Mouse (Mus musculus): ENCODE measurements around the gene Zcchc24. TPM values are rescaled to one million over a fixed set of nuclear protein-coding genes. Genes with fewer than 3 reads are reported as not detected.

The Zcchc24 gene
- polyA plus RNA-seq, 1 experiment from 2014 or later, result 25.1 TPM

DNA sequence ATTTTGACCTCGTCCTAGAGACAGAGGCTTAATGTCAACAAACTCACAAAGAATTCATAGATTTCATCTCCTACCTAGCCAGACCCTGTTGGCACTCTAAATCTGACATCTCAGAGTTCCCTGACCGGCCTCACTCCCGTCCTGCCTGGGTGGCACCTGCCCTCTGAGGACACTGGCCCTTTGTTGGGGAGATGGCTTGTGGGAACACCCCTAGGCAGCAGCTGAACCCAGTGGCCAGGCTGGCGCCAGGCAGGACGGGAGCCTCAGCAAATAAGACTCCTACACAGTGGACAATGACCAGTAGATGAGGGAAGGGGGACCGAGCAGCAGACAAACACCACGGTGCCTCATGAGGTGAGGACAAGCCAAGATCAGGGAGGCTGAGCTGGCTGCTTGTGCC, 89.2 kb downstream of the Zcchc24 start:
- H3K9me3 ChIP-seq (replicated peaks), result no peaks in the 10 kb centered on the region
- H3K9ac ChIP-seq, result no peak overlapping the region
- ATAC-seq (ENCODE audit: low FRiP score), result no peak
- H3K36me3 ChIP-seq, result no peaks in the 10 kb centered on the region
- H3K4me1 ChIP-seq, result no peaks in the 10 kb centered on the region
- no peak overlapping the region for H3K4me3 ChIP-seq
- WGBS, result 70% methylated on average over 7 of the region's 7 CpGs
- no peak overlapping the region for H3K27ac ChIP-seq
- no peak overlapping the region for H3K4me2 ChIP-seq (replicated peaks)
- no peaks in the 10 kb centered on the region for H3K27me3 ChIP-seq

DNA sequence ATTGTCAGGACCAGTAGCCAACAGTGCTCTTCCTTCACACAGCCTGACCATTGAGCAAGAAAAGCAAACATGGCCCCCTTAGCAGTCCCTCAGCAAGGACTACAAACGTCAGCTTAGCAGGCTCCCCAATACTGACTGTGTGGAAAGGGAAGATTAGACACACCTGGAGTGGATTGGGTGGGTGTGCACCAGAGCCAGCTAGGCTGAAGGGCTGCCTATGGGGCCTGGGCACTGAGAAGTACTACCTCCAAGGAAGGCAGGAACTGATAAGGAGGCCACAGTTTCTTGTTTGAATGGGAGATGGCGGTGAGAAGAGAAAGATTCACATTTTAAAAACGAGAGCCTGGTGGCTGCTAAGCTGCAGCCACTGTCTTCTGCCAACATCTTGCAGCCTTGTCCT, 101.3 kb downstream of the Zcchc24 start:
- Histone ChIP-seq H3K36me3 (peaks cover 38% of the 10 kb centered on the region), H3K4me1 (peaks cover 14% of the 10 kb centered on the region), H3K27me3 (no peaks in the 10 kb centered on the region), H3K4me3 (no peak overlapping the region), H3K27ac (no peak overlapping the region), H3K4me2 (replicated peaks) (no peak overlapping the region), H3K9me3 (replicated peaks) (no peaks in the 10 kb centered on the region), H3K9ac (no peak overlapping the region)
- 85% methylated on average over 3 of the region's 3 CpGs for WGBS
- ATAC-seq (ENCODE audit: low FRiP score), result no peak

DNA sequence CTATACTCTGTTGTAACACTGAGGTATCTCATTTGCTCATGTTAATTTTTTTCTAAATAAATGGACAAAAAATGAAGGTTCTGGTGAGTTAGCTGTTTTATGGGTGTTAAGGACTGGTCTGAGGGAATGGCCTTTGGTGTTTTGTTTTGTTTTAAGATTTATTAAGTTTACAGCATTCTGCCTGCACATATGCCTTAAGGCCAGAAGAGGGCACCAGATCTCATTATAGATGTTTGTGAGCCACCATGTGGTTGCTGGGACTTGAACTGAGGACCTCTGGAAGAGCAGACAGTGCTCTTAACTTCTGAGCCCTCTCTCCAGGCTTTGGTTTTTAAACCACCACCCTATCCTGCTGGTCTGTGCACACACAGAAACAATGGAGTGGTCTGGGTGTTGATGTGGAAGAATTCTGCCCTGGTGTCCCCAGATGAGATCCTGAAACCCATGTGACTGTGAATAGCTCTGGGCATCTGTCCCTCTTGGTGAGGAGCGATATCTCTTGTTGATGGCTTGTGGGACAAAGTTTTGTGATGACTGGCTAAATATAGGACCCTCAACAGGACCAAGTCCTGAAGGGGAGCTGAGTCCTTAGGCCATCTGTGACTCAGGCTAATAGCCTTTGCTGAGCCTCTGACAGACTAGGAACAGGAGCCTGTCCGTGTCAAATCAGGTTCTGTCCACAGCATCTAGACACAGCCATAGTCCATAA, 102.0 kb downstream of the Zcchc24 start:
- H3K9me3 ChIP-seq (replicated peaks), result no peaks in the 10 kb centered on the region

DNA sequence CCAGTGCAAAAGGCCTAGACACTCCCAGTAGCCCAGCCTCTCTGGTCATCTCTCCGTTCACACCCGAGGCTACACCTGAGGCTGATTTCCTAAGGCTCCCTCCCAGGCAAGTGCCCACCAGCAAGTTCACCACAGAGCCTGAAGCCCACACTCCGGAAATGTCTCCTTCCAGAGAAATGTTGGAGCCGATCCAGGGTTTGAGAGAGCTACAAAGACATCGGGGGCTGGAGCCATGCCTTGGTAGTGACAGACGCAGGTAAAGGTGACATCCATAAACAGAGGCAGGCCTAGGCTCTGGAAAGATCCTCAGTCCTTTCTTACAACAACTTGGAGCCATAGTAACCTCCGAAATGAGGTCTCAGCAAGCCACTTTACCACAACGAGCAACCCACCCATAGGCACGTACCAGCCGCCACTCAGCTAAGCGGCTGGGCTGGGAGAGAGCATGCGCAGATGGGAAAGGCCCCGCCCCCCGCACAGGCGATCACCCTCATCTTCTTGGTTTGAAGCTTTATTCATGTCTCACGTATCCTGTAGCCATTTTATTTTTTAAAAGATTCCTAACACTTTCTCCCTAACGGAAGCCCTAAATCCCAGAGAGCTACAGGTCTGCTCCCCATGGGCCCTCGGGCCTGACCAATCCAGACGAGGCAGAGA, 103.4 kb downstream of the Zcchc24 start:
- H3K9ac ChIP-seq, result no peak overlapping the region
- no peaks in the 10 kb centered on the region for H3K9me3 ChIP-seq (replicated peaks)
- 75% methylated on average over 19 of the region's 19 CpGs for WGBS
- no peaks in the 10 kb centered on the region for H3K27me3 ChIP-seq
- no peak for ATAC-seq (ENCODE audit: low FRiP score)
- H3K4me3 ChIP-seq, result no peak overlapping the region
- H3K27ac ChIP-seq, result peak overlapping the region; percentile 36; the same call in 1 of the 2 replicates
- peaks cover 14% of the 10 kb centered on the region for H3K4me1 ChIP-seq
- H3K4me2 ChIP-seq (replicated peaks), result no peak overlapping the region
- peaks cover 59% of the 10 kb centered on the region for H3K36me3 ChIP-seq

More for the DNA sequence above, 102.0 kb downstream of the Zcchc24 start:
- Histone ChIP-seq H3K4me3 (no peak overlapping the region), H3K4me1 (peaks cover 14% of the 10 kb centered on the region), H3K9ac (no peak overlapping the region), H3K27ac (no peak overlapping the region), H3K4me2 (replicated peaks) (no peak overlapping the region), H3K27me3 (no peaks in the 10 kb centered on the region), H3K36me3 (peaks cover 46% of the 10 kb centered on the region)
- ATAC-seq (ENCODE audit: low FRiP score), result no peak
- 98% methylated on average over 2 of the region's 2 CpGs for WGBS

DNA sequence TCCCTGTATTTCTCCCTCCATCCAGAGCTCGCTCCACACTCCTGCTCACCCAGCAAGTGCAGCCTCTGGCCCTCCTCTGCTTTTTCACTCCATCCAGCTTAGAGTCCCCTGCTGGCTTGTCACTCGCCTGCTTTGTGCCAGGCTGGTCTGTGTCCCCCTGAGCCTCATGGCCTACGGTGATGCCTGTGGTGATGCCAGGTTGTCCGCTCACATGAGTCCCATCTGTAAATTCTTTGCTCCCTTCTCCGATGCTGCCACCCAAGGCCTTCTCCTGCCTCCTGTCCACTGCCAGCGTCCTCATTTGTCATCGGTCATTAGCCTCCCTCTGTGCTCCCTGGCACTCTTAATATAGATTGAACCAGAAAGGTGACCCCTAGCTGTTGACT, 104.5 kb downstream of the Zcchc24 start:
- H3K4me3 ChIP-seq, result no peak overlapping the region
- H3K27ac ChIP-seq, result peak overlapping the region; percentile 73
- no peak for ATAC-seq (ENCODE audit: low FRiP score)
- 46% methylated on average over 7 of the region's 7 CpGs for WGBS
- no peaks in the 10 kb centered on the region for H3K9me3 ChIP-seq (replicated peaks)
- H3K4me2 ChIP-seq (replicated peaks), result no peak overlapping the region
- H3K27me3 ChIP-seq, result no peaks in the 10 kb centered on the region
- H3K36me3 ChIP-seq, result peaks cover 71% of the 10 kb centered on the region
- peaks cover 14% of the 10 kb centered on the region for H3K4me1 ChIP-seq
- H3K9ac ChIP-seq, result no peak overlapping the region

DNA sequence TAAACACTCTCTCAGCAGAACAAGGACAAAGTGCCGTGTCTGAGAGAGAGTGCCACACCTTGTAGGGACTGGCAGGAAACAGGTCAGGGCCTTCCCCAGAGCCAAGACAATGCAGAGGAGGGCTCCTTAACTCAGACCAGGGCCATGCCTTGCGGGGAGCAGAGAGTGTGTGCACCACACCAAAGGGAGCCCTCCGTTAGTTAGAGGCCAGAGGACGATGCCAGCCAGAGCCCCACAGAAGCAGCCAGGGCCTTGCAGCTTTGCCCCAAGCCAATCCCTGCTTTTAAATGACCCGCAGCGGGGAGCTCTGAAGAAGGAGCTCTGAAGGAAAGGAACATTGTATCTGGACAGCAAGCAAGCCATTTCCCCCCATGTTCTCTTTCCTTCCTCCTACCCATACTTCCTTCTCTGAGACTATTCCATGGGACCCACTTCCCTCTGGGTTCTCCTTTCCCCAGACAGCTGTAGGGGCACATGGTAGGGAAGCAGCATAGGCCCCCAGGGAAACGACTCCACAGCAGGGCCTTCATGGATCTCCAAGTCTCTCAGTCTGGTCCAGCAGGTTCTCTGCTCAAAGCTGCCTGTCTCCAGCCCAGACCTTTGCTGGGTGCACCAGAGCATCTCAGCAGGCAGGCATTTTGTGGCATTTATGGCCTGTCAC, 105.1 kb downstream of the Zcchc24 start:
- H3K4me3 ChIP-seq, result no peak overlapping the region
- no peaks in the 10 kb centered on the region for H3K9me3 ChIP-seq (replicated peaks)
- no peak for ATAC-seq (ENCODE audit: low FRiP score)
- peaks cover 14% of the 10 kb centered on the region for H3K4me1 ChIP-seq
- no peaks in the 10 kb centered on the region for H3K27me3 ChIP-seq
- peaks cover 73% of the 10 kb centered on the region for H3K36me3 ChIP-seq
- H3K27ac ChIP-seq, result peak overlapping the region; percentile 73
- WGBS, result 79% methylated on average over 7 of the region's 7 CpGs
- no peak overlapping the region for H3K9ac ChIP-seq
- no peak overlapping the region for H3K4me2 ChIP-seq (replicated peaks)

Other genes starting within 250 kb of the Zcchc24 start
- gene Ppif, start 74.9 kb downstream of the Zcchc24 start, polyA plus RNA-seq (2016; fragmentation: Nextera tagmentation; extraction: Ambion mirVana), result 26.2 and 29.6 TPM in 2 replicates
- 6.2 and 6.9 TPM in 2 replicates for gene Anxa11, start 73.1 kb upstream of the Zcchc24 start, polyA plus RNA-seq (2016; fragmentation: Nextera tagmentation; extraction: Ambion mirVana)
- not detected in 2 replicates for gene Plac9a, start 134.1 kb upstream of the Zcchc24 start, polyA plus RNA-seq (2016; fragmentation: Nextera tagmentation; extraction: Ambion mirVana)
- 2.0 and 2.2 TPM in 2 replicates for gene Tmem254a, start 158.6 kb upstream of the Zcchc24 start, polyA plus RNA-seq (2016; fragmentation: Nextera tagmentation; extraction: Ambion mirVana)
- gene Cphx1, start 169.3 kb upstream of the Zcchc24 start, polyA plus RNA-seq (2016; fragmentation: Nextera tagmentation; extraction: Ambion mirVana), result not detected in 2 replicates
- gene Duxbl1, start 209.5 kb upstream of the Zcchc24 start, polyA plus RNA-seq (2016; fragmentation: Nextera tagmentation; extraction: Ambion mirVana), result 5.4 and 5.8 TPM in 2 replicates

Data from hindbrain, embryonic 12.5 days (tissue).